27 mouse cellular contexts compared by ENCODE assay signal in the genomic region with DNA sequence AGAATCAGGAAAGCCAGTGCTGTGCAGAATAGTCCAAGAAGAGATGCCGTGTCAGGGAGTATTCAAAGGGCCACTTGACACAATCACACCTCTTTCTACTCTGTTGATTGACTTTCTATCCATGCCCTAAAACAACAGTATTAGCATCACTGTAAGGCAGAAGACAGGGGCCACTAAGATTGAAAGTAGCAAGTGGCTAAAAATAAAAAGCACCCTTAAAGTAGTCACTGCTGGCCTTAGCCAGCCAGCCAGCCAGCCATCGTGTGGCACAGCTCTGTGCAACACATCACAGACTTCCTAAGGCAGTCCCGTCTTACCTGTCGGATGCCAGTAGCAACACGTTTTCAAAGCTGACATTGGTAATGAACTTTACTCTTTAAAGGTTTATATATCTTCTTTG.
"Had no signal": no experiment of that assay in that cellular context is flagged by ENCODE, and none has a peak within 500 bp of the region (broad histone marks: within the 10 kb centered on the region; RNA-seq: fewer than 3 reads in every experiment).

No protein-coding gene starts in this region.

- DNase-seq: cerebellum, postnatal 10 days; cerebellum, postnatal 14 days; cerebellum, postnatal 25 days; cerebellum, postnatal 36 days; embryo, embryonic 11 days; forebrain, postnatal 0 days; gastrocnemius, adult 2 months; gastrocnemius, postnatal 10 days; gastrocnemius, postnatal 14 days; gastrocnemius, postnatal 25 days; gastrocnemius, postnatal 36 days; heart, adult 11 months; heart, adult 18-20 months; heart, adult 2 months had no signal

- H3K4me3 ChIP-seq: embryonic facial prominence, embryonic 10.5 days; embryonic facial prominence, embryonic 12.5 days; embryonic facial prominence, embryonic 13.5 days; embryonic facial prominence, embryonic 15.5 days; erythroblast, embryonic 14.5 days; forebrain, embryonic 10.5 days; forebrain, embryonic 12.5 days; forebrain, embryonic 13.5 days; forebrain, embryonic 15.5 days; gastrocnemius, adult 2 months; heart, adult 2 months; heart, embryonic 10.5 days had no signal

- H3K27me3 ChIP-seq: embryonic facial prominence, embryonic 12.5 days; embryonic facial prominence, embryonic 13.5 days; embryonic facial prominence, embryonic 15.5 days; forebrain, embryonic 12.5 days; forebrain, embryonic 13.5 days; forebrain, embryonic 15.5 days had no signal

- H3K4me2 ChIP-seq: embryonic facial prominence, embryonic 12.5 days; embryonic facial prominence, embryonic 13.5 days; embryonic facial prominence, embryonic 15.5 days; forebrain, embryonic 12.5 days; forebrain, embryonic 13.5 days; forebrain, embryonic 15.5 days; heart, embryonic 11.5 days had no signal

- ATAC-seq: forebrain, embryonic 13.5 days; forebrain, embryonic 14.5 days; forebrain, embryonic 15.5 days; forebrain, embryonic 16.5 days; forebrain, postnatal 0 days had no signal

- H3K36me3 ChIP-seq: embryonic facial prominence, embryonic 10.5 days; embryonic facial prominence, embryonic 12.5 days; embryonic facial prominence, embryonic 13.5 days; embryonic facial prominence, embryonic 15.5 days; forebrain, embryonic 10.5 days; forebrain, embryonic 12.5 days; forebrain, embryonic 15.5 days; heart, embryonic 10.5 days had no signal

- H3K9me3 ChIP-seq: embryonic facial prominence, embryonic 10.5 days; embryonic facial prominence, embryonic 12.5 days; embryonic facial prominence, embryonic 13.5 days; embryonic facial prominence, embryonic 15.5 days; forebrain, embryonic 10.5 days; forebrain, embryonic 12.5 days; forebrain, embryonic 13.5 days; forebrain, embryonic 15.5 days; heart, embryonic 10.5 days had no signal

- H3K27ac ChIP-seq: embryonic facial prominence, embryonic 10.5 days; embryonic facial prominence, embryonic 12.5 days; embryonic facial prominence, embryonic 13.5 days; embryonic facial prominence, embryonic 15.5 days; forebrain, embryonic 10.5 days; forebrain, embryonic 12.5 days; forebrain, embryonic 13.5 days; forebrain, embryonic 15.5 days; gastrocnemius, adult 2 months; heart, adult 2 months; heart, embryonic 10.5 days had no signal

- H3K9ac ChIP-seq: embryonic facial prominence, embryonic 12.5 days; embryonic facial prominence, embryonic 13.5 days; embryonic facial prominence, embryonic 15.5 days; forebrain, embryonic 12.5 days; forebrain, embryonic 13.5 days; forebrain, embryonic 15.5 days; forebrain, postnatal 0 days had no signal
